Mouse (Mus musculus) forebrain, embryonic 11.5 days (tissue): ENCODE measurements at regions not wholly inside any gene's neighbourhood (a gene's known extent, or its start where the extent isn't known, plus 50 kb on each side); places are given as distances from the start of the nearest gene placed in this dataset.

Experiments used
- ATAC-seq: fragments of 200-750 bp; cut with Nextera tagmentation; replicated peaks from 2 replicates; pipeline ENCODE4 v1.8.0; 2017; ENCODE audit warnings: moderate TSS enrichment; ENCODE audit not compliant: low FRiP score
- DNase-seq: peaks from one replicate; pipeline ENCODE4 v3.0.0-alpha.2; 2017; ENCODE audit warnings: low spot score
- H3K27ac ChIP-seq: fragments of 300-500 bp; sonication (generic); 2 replicates; pipeline ENCODE4 v1.5.1; 2014; ENCODE audit warnings: low read depth, low read length
- H3K27me3 ChIP-seq: fragments of 300-500 bp; sonication (generic); 2 replicates; pipeline ENCODE4 v1.6.1; 2014; ENCODE audit warnings: mild to moderate bottlenecking, low read length, mixed read lengths; ENCODE audit not compliant: control insufficient read depth, insufficient read depth
- H3K36me3 ChIP-seq: fragments of 300-500 bp; sonication (generic); 2 replicates; pipeline ENCODE4 v1.6.1; 2014; ENCODE audit warnings: mild to moderate bottlenecking, low read length, moderate library complexity, mixed read lengths; ENCODE audit not compliant: control insufficient read depth, insufficient read depth
- H3K4me1 ChIP-seq: fragments of 300-500 bp; sonication (generic); replicated peaks from 2 replicates; pipeline ENCODE4 v1.6.1; 2014; ENCODE audit warnings: low read length, mixed read lengths; ENCODE audit not compliant: control insufficient read depth, insufficient read depth
- H3K4me2 ChIP-seq: fragments of 300-500 bp; sonication (generic); 2 replicates; pipeline ENCODE4 v1.6.1; 2014; ENCODE audit warnings: low read depth, mild to moderate bottlenecking, low read length, moderate library complexity, mixed read lengths; ENCODE audit not compliant: severe bottlenecking
- H3K4me3 ChIP-seq: fragments of 300-500 bp; sonication (generic); 2 replicates; pipeline ENCODE4 v1.5.1; 2014; ENCODE audit warnings: low read depth, low read length
- H3K9ac ChIP-seq: fragments of 300-500 bp; sonication (generic); 2 replicates; pipeline ENCODE4 v1.6.1; 2014; ENCODE audit warnings: low read length
- H3K9me3 ChIP-seq: fragments of 300-500 bp; sonication (generic); 2 replicates; pipeline ENCODE4 v1.6.1; 2016; ENCODE audit warnings: low read length, mixed read lengths; ENCODE audit not compliant: control insufficient read depth
- WGBS: fragments of 180-500 bp; shearing (Covaris S2); extraction: QIAGEN DNeasy Blood & Tissue Kit; methylation state at CpG from one replicate; pipeline ENCODE4 v1.1.7; 2014; 5-methylcytosine and 5-hydroxymethylcytosine counted together

- no peak overlapping the region for H3K4me3 ChIP-seq
- DNase-seq = no peak
- no peak overlapping the region for H3K4me2 ChIP-seq
- no peak overlapping the region for H3K9ac ChIP-seq
- no peak overlapping the region for H3K27ac ChIP-seq
- no peaks in the 10 kb centered on the region for H3K4me1 ChIP-seq
- H3K9me3 ChIP-seq = no peaks in the 10 kb centered on the region
- no peaks in the 10 kb centered on the region for H3K36me3 ChIP-seq
- no peaks in the 10 kb centered on the region for H3K27me3 ChIP-seq
- WGBS = 68% methylated on average over 2 of the region's 2 CpGs
- ATAC-seq = no peak
Observed at GRCm38 (mm10) chr12:39734176-39734575, 303.6 kb downstream of the Arl4a start.

GRCm38 (mm10) chr12:39731177-39731576 lies 306.6 kb downstream of the Arl4a start:
- H3K27me3 ChIP-seq = no peaks in the 10 kb centered on the region
- DNase-seq (no peak), ATAC-seq (no peak)
- no peaks in the 10 kb centered on the region for H3K36me3 ChIP-seq
- 84% methylated on average over 3 of the region's 3 CpGs for WGBS
- H3K4me2 ChIP-seq = no peak overlapping the region
- H3K9me3 ChIP-seq = no peaks in the 10 kb centered on the region
- no peak overlapping the region for H3K4me3 ChIP-seq
- H3K27ac ChIP-seq = no peak overlapping the region
- no peaks in the 10 kb centered on the region for H3K4me1 ChIP-seq
- no peak overlapping the region for H3K9ac ChIP-seq

GRCm38 (mm10) chr12:39729255-39729654 lies 308.6 kb downstream of the Arl4a start:
- Histone ChIP-seq H3K9me3 (no peaks in the 10 kb centered on the region), H3K4me1 (no peaks in the 10 kb centered on the region), H3K4me2 (no peak overlapping the region), H3K9ac (no peak overlapping the region), H3K27me3 (no peaks in the 10 kb centered on the region), H3K4me3 (no peak overlapping the region), H3K36me3 (no peaks in the 10 kb centered on the region), H3K27ac (no peak overlapping the region)
- DNase-seq (no peak), ATAC-seq (no peak)
- 70% methylated on average over 2 of the region's 2 CpGs for WGBS

- Histone ChIP-seq H3K27me3 (no peaks in the 10 kb centered on the region), H3K36me3 (no peaks in the 10 kb centered on the region), H3K4me1 (no peaks in the 10 kb centered on the region), H3K9me3 (no peaks in the 10 kb centered on the region), H3K27ac (no peak overlapping the region), H3K9ac (no peak overlapping the region), H3K4me2 (no peak overlapping the region), H3K4me3 (no peak overlapping the region)
- ATAC-seq = no peak
- WGBS = 91% methylated on average over 2 of the region's 2 CpGs
- no peak for DNase-seq
Observed at GRCm38 (mm10) chr12:39724172-39724571, 313.7 kb downstream of the Arl4a start.

GRCm38 (mm10) chr12:39715120-39715519 lies 322.7 kb downstream of the Arl4a start:
- Histone ChIP-seq H3K27ac (no peak overlapping the region), H3K4me2 (peak overlapping the region; percentile 12; the same call in 1 of the 2 replicates), H3K36me3 (no peaks in the 10 kb centered on the region), H3K27me3 (no peaks in the 10 kb centered on the region), H3K9me3 (no peaks in the 10 kb centered on the region), H3K9ac (no peak overlapping the region), H3K4me1 (no peaks in the 10 kb centered on the region; the same call in 1 of the 2 replicates), H3K4me3 (no peak overlapping the region)
- DNase-seq = no peak
- ATAC-seq = peak; percentile 82
- WGBS = 32% methylated on average over 4 of the region's 4 CpGs

GRCm38 (mm10) chr12:39714169-39714794 lies 323.5 kb downstream of the Arl4a start:
- Histone ChIP-seq H3K4me3 (no peak overlapping the region), H3K9ac (no peak overlapping the region), H3K4me1 (no peaks in the 10 kb centered on the region; the same call in 1 of the 2 replicates), H3K36me3 (no peaks in the 10 kb centered on the region), H3K9me3 (no peaks in the 10 kb centered on the region), H3K4me2 (no peak overlapping the region), H3K27ac (no peak overlapping the region), H3K27me3 (no peaks in the 10 kb centered on the region)
- DNase-seq (no peak), ATAC-seq (0 out of 2 replicates have a peak, but pooled peaks have one; percentile 21)
- WGBS = 92% methylated on average over 2 of the region's 2 CpGs

GRCm38 (mm10) chr12:39711807-39712206 lies 326.0 kb downstream of the Arl4a start:
- Histone ChIP-seq H3K27me3 (no peaks in the 10 kb centered on the region), H3K9me3 (no peaks in the 10 kb centered on the region), H3K27ac (no peak overlapping the region), H3K4me3 (no peak overlapping the region), H3K36me3 (no peaks in the 10 kb centered on the region), H3K4me2 (no peak overlapping the region), H3K9ac (no peak overlapping the region), H3K4me1 (no peaks in the 10 kb centered on the region; the same call in 1 of the 2 replicates)
- 75% methylated on average over 1 of the region's 1 CpGs for WGBS
- DNase-seq (no peak), ATAC-seq (no peak)

- ATAC-seq (no peak), DNase-seq (no peak)
- Histone ChIP-seq H3K4me2 (no peak overlapping the region), H3K36me3 (no peaks in the 10 kb centered on the region), H3K4me1 (no peaks in the 10 kb centered on the region), H3K9ac (no peak overlapping the region), H3K4me3 (no peak overlapping the region), H3K9me3 (no peaks in the 10 kb centered on the region), H3K27ac (no peak overlapping the region), H3K27me3 (no peaks in the 10 kb centered on the region)
- 83% methylated on average over 5 of the region's 5 CpGs for WGBS
Observed at GRCm38 (mm10) chr12:39709850-39710249, 328.0 kb downstream of the Arl4a start.

GRCm38 (mm10) chr12:39697182-39697581 lies 340.6 kb downstream of the Arl4a start:
- H3K27me3 ChIP-seq = no peaks in the 10 kb centered on the region
- no peak overlapping the region for H3K27ac ChIP-seq
- H3K36me3 ChIP-seq = no peaks in the 10 kb centered on the region
- WGBS = 85% methylated on average over 3 of the region's 3 CpGs
- ATAC-seq = no peak
- H3K9ac ChIP-seq = no peak overlapping the region
- no peaks in the 10 kb centered on the region for H3K9me3 ChIP-seq
- no peak for DNase-seq
- H3K4me1 ChIP-seq = no peaks in the 10 kb centered on the region
- no peak overlapping the region for H3K4me2 ChIP-seq
- H3K4me3 ChIP-seq = no peak overlapping the region
